Mouse (Mus musculus) layer of hippocampus, postnatal 14 days (tissue): ENCODE data around the gene Cacnb2. TPM values are rescaled to one million over a fixed set of nuclear protein-coding genes. Genes with fewer than 3 reads are reported as not detected.

Experiments used
- DNase-seq, 2 experiments: peaks; one replicate each; pipeline ENCODE4 v3.0.0; 2021 to 2022; ENCODE audit warnings: low spot score in 2 of 2, mixed read lengths in 1 of 2
- total RNA-seq, 2 experiments: library from RNA; stranded (reverse); gene quantifications; 2 replicates each; pipeline ENCODE4 v1.2.3; 2021

Gene Cacnb2
- total RNA-seq, 2 experiments from 2014 or later = 72.3 to 81.4 TPM

- no peak for DNase-seq
These were observed 167.7 kb downstream of the Cacnb2 start for GRCm38 (mm10) chr2:14770635-14771034.

DNA sequence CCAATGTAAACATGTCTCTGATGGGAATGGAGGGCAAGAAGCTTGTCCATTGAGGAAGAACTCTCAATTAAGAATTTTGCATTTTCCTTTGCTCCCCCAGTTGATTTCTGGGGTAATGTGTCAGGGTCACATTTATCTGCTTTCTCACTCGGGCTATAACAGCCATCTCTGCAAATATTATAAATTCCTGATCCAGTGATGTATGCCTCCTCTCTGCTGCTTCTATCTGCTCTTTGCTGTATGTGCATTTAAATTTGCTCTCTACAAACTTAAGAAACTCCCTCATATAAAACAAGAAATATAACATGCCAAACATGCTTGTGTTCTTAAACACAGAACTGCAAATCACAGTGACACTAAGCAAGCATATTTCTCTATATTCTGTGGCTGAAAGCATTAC is 171.5 kb downstream of the Cacnb2 start:
- no peak for DNase-seq

DNA sequence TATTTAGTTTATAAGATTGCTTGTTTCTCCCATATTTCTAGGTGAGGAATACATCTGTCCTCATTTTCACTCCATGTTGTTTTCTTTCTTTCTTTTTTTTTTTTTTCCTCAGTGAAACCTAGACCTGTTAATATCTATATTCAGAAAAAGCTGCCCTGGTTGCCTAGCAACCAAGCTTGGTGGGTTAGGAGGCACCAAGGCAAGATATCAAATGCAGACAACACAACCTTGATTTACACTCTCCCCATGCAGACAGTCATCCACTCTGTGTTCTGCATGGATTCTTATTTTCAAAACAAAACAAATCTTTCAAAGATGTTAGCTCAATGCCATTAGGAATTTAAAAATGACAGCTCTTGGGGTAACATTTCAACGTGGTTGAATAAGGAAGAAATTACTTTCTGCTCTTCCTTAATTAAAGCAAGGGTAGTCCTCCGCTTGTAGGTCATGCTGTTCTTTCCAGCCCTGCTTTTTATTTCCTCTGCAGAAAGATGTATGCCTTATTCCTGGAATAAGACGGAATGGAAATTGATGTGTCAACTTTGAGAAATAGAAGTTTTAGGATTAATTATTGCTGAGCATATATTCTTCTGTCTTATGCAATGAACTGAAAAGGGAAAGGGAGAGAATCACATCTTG is 172.1 kb downstream of the Cacnb2 start:
- DNase-seq = no peak

DNA sequence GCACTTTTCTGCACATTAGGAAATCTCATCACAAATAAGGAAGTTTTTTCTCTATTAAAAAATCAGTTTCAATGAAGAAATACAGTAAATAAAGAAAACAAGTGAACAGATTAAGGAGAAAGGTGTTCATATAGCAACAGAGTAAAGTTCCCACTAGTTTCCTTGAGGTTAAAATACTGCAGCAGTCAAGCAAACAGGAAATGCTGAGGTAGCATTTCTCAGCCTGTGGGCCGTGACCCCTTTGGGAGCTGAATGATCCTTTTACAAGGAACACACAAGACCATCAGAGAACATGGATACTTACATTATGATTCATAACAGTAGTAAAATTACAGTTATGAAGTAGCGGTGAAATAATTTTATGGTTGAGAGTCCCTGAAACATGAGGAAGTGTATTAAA is 185.1 kb downstream of the Cacnb2 start:
- no peak for DNase-seq

DNA sequence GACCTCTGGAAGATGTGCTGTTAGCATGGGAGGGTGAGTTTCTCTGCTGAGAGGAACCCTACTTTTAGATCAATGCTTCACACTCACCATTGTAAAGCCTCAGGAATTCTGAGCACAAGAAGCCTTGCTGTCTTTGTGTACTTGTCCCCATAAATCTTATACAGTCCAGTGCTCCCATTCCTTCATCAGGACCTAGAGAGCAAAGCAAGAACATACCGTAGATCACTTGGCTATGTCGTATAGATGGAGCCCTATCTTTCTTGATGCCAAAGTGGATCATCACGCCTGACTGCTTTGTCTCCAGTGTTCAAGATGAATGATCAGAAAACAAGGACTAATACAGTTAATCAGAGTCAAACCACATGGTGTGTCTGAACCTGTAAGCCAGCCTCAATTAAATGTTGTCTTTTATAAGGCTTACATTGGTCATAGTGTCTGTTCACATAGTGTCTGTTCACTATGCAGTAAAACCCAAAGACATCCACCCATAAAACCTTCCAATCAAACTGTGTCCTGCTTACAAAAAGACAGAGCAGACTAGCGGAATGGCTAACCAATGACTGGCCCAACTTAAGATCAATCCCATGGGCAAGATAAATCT is 198.7 kb downstream of the Cacnb2 start:
- DNase-seq = no peak

- DNase-seq = no peak
These were observed 204.9 kb downstream of the Cacnb2 start for GRCm38 (mm10) chr2:14807650-14808347.

- DNase-seq = no peak
These were observed 212.1 kb downstream of the Cacnb2 start for GRCm38 (mm10) chr2:14814977-14815376.

DNA sequence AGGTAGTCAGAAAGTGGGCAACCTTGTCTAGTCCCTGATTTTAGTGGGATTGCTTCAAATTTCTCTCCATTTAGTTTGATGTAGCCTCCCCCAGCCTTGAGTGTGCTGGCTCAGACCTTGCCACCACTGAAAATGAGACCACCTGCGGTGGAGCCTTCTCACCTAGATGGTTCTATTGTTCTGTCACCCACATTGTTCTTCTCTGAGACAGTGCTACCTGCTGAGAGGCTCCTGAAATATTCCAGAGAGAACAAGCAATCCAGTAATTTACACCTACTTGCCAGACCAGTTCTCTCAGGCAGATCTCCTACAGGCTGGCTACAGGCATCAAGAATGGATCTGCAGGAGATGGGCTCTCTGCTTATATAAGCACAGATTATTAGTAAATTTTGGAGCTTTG is 215.8 kb downstream of the Cacnb2 start:
- DNase-seq = no peak

GRCm38 (mm10) chr2:14820946-14821345 is 218.1 kb downstream of the Cacnb2 start:
- DNase-seq = no peak

GRCm38 (mm10) chr2:14823105-14823504 is 220.2 kb downstream of the Cacnb2 start:
- peak in 1 of 2 experiments; percentile 38 for DNase-seq

DNA sequence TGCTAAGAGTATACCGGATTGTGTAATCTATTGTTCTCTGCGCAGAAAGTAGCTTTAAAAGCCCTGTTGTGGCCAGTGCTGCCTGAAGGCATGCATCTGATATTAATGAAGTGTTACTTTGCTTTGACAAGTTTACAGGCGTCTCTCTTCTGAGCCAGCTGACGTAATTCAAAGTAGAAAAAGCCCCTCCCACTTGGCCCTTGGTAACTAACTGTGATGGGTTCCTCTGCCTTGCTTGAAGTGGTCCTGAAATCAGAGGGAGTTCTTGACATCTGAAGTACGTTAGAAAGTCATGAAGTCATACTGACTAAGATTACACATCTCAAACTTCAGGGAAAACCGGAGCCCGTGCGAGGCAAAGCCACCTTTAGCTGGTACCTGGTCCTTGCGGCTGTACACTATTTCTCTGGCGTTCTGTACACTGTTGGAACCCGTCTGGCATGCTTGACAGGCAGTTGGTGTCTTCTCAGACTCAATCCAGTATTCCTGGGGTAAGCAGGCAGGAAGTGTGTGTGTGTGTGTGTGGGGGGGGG is 221.0 kb downstream of the Cacnb2 start:
- DNase-seq = peak in 1 of 2 experiments; percentile 36

DNA sequence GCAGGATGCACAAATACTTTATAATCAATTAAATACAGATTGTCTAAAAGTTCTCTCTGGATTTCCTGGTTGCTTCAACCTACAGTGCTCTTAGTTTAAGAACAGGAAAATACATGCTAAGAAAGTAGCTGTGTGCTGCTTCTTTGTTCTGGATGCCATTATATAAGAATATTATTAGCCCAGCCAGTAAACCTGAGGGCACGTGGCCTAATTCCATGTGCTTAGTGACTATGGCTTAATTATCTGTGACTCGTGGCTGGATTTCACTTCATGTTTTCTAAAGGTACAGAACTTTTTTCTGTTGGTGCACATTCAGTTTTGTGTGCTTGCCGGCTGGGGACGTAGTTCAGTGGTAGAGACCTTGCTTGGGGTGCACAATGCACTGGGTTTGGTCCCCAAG is 222.3 kb downstream of the Cacnb2 start:
- no peak for DNase-seq

DNA sequence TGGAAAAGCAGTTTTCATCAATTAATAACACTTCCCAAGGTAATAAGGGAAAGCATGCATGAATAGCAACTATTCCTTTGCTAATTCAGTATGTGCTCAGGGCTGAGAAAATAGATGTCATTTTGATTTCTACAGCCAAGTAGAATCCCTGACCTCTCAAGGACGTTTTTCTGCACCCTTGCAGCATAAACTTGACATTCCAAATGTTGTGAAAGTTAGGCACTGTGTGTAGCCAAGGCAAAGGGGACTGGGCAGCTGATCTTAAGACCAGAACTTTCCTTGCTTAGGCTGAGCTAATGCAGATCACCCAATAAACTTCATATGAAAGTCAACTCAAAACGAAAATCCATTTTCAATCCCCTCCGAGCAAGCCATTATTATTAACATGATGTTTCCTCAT is 226.6 kb downstream of the Cacnb2 start:
- DNase-seq = no peak

- DNase-seq = peak in 1 of 2 experiments; percentile 62
These were observed 228.4 kb downstream of the Cacnb2 start for GRCm38 (mm10) chr2:14831308-14831707.

- no peak for DNase-seq
These were observed 231.9 kb downstream of the Cacnb2 start for GRCm38 (mm10) chr2:14834700-14835317.

DNA sequence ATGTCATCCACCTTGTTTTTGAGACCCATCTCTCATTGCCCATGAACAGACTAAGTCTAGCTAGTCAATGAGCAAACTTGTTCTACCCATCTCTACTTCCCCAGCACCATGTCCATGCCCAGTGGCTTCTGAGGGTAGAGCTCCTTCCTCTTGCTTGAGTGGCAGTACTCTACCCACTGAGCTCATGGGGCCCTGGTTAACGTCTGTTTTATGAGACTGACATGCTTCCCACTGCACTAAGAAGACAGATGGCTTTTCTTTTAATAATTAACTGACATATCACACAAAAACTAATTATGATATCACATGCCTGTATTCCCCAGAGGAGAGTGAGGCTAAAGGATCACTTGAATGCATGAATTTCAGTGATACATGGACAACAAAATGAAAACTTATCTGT is 238.4 kb downstream of the Cacnb2 start:
- DNase-seq = no peak

DNA sequence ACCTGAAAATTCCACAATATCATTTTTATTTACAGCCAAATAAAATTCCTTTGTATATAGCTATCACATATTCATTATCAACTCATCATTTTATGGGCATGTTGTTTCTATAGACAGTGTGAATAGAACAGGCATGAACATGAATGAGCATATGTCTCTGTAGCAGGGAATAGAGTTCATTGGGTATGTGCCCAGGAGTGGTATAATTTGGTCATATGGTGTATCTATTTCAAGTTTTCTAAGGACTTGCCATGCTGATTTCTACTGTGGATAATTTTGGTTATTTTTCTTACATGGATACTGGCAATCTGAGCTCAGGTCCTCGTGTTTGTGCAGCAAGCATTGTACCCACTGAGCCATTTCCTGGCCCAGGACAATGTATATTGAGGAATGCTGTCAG is 243.8 kb downstream of the Cacnb2 start:
- DNase-seq = no peak

- DNase-seq = no peak
These were observed 244.3 kb downstream of the Cacnb2 start for GRCm38 (mm10) chr2:14847188-14847587.

DNA sequence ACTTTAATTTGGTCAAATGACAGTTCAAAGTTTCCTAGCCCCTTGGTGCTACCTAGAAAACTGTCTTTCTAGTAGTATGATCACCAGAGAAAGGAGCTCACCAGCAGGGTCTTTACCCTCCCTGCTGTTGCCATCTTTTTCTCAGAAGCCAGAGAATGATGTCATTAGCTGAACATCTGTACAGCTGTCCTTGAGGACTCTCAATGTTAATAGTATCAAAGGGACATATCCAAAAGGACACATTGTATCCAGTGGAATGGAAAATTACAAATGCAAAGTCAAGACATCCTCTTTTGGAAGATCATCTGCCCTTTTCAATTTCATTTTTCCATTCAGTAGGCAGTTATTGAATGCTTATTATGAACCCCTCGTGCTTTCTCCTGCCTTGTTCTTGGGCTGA is 247.9 kb downstream of the Cacnb2 start:
- DNase-seq = no peak

DNA sequence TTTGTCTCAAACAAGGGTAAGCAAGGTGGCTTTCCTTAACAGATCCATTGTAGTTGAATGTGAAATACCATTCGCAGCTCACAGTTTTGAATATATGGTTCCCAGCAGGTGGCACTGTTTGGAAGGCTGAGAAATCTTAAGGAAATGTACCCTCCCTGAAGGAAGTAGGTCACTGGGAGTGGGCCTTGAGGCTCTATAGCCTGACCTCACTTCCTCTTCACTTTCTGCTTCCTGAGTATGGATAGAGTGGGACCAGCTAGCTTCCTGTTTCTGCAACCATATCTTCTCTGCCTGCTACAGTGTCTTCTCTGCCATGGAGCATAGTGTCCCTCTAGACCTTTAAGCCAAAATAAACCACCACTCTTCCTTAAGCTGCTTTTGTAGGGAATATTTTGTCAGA is 248.5 kb downstream of the Cacnb2 start:
- no peak for DNase-seq

DNA sequence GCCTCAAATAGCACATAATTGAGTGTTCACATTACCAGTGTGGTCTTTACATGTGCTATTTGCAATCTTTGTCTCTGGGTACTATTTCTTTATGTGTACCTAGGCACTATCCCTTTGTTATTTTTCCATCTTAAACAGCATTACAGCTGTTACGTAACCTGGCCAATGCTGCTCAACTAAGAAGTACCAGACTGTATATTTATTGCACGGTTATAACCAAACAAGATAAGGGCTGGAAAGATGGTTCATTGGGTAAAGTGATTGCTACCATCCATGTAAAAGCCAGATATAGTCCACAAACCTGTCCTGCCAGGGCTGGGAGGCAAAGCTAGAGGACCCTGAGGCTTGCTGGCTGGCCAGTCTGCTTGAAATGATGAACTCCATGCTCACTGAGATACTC is 251.2 kb downstream of the Cacnb2 start:
- no peak for DNase-seq

DNA sequence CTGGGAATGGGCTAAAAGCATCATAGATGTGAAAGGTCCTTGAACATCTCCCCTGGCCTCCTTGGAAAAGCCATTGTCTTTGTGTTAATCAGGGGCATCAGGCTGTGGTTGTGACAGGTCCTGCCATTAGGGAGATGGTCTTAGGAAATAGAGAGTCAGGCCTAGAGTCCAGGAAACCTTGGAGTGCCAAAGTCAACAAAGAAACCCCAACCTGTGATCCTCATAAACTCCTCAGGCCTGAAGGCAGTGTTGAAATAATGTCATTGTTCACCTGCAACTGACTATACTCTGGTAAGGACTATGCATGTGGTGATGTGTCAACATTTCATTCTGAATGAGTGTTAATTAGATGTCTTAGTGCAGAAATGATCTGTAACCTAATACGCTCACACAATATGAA is 255.4 kb downstream of the Cacnb2 start:
- no peak for DNase-seq
